Mouse (Mus musculus) heart, embryonic 14.5 days (tissue): Measurements from ENCODE around the gene 4930544G11Rik. TPM values are rescaled to one million over a fixed set of nuclear protein-coding genes. Genes with fewer than 3 reads are reported as not detected.

ENCODE experiments used
- ATAC-seq: fragments of 200-750 bp; cut with Nextera tagmentation; 2 replicates; pipeline ENCODE4 v1.8.0; 2017; ENCODE audit warnings: low read depth, moderate TSS enrichment; ENCODE audit not compliant: insufficient number of reproducible peaks, insufficient read depth, low FRiP score
- H3K27ac ChIP-seq, 2 experiments: fragments of 200-500 bp in 1 of 2; fragments of 300-500 bp in 1 of 2; sonication (generic) in 1 of 2; replicated peaks in 1 of 2; 2 replicates each; pipeline ENCODE4 v1.5.1; 2012 to 2014; ENCODE audit warnings: low read depth in 2 of 2, low read length in 2 of 2, control low read depth in 1 of 2, mild to moderate bottlenecking in 1 of 2, mixed read lengths in 1 of 2; ENCODE audit not compliant: control insufficient read depth in 1 of 2, insufficient read depth in 1 of 2
- H3K27me3 ChIP-seq: fragments of 300-500 bp; sonication (generic); 2 replicates; pipeline ENCODE4 v1.6.1; 2014; ENCODE audit warnings: mild to moderate bottlenecking, low read length, control low read depth; ENCODE audit not compliant: control insufficient read depth, insufficient read depth
- H3K36me3 ChIP-seq: fragments of 300-500 bp; sonication (generic); 2 replicates; pipeline ENCODE4 v1.6.1; 2014; ENCODE audit warnings: mild to moderate bottlenecking, control low read depth, low read length, mixed read lengths; ENCODE audit not compliant: control insufficient read depth, insufficient read depth
- H3K4me1 ChIP-seq, 2 experiments: fragments of 200-500 bp in 1 of 2; fragments of 300-500 bp in 1 of 2; sonication (generic) in 1 of 2; 2 replicates each; pipeline ENCODE4 v1.6.1; 2012 to 2014; ENCODE audit warnings: low read length in 2 of 2, control low read depth in 1 of 2, mixed read lengths in 1 of 2; ENCODE audit not compliant: control insufficient read depth in 2 of 2, insufficient read depth in 2 of 2
- H3K4me2 ChIP-seq: fragments of 300-500 bp; sonication (generic); 2 replicates; pipeline ENCODE4 v1.6.1; 2014; ENCODE audit warnings: mild to moderate bottlenecking, low read length
- H3K4me3 ChIP-seq, 2 experiments: fragments of 200-500 bp in 1 of 2; fragments of 300-500 bp in 1 of 2; sonication (generic) in 1 of 2; 2 replicates each; pipeline ENCODE4 v1.5.1; 2012 to 2014; ENCODE audit warnings: low read length in 2 of 2, mild to moderate bottlenecking in 2 of 2, control low read depth in 1 of 2, low read depth in 1 of 2, moderate library complexity in 1 of 2; ENCODE audit not compliant: control insufficient read depth in 1 of 2, insufficient read depth in 1 of 2
- H3K9ac ChIP-seq: fragments of 300-500 bp; sonication (generic); 2 replicates; pipeline ENCODE4 v1.6.1; 2014; ENCODE audit warnings: mild to moderate bottlenecking, low read length
- H3K9me3 ChIP-seq: fragments of 300-500 bp; sonication (generic); 2 replicates; pipeline ENCODE4 v1.6.1; 2016; ENCODE audit warnings: low read length, control low read depth; ENCODE audit not compliant: control insufficient read depth
- WGBS: fragments of 180-500 bp; shearing (Covaris S2); extraction: QIAGEN DNeasy Blood & Tissue Kit; methylation state at CpG from one replicate; pipeline ENCODE4 v1.1.7; 2014; 5-methylcytosine and 5-hydroxymethylcytosine counted together
- polyA plus RNA-seq: library from polyadenylated mRNA; unstranded; fragments of >200 nt; fragmentation: Nextera tagmentation; extraction: Ambion mirVana; gene quantifications from 2 replicates; pipeline ENCODE4 v1.2.1, GENCODE M21; 2014

Gene 4930544G11Rik
- polyA plus RNA-seq, 1 experiment from 2014 or later: not detected

DNA sequence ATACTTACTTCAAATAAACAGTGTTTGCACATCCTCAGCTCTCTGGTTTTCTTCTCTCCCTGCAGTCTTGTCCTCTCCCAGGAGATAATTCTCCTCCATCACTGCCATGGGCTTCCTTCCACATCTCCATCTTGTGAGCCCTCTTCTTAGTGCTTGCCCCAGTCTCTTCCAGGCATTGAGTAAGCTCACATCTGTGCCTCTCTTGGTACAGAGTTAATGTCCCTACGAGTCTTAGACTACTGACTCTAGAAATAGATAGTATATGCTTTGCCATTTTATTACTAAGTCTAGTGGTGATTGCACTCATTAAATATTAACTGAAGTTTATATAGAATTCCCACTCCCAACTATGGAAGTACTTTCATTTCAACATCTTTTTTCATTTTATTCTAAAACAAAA is 19.6 kb upstream of the 4930544G11Rik start:
- Histone ChIP-seq H3K27me3 (no peaks in the 10 kb centered on the region), H3K36me3 (peaks cover 23% of the 10 kb centered on the region), H3K9ac (no peak overlapping the region), H3K4me3 (no peak overlapping the region), H3K4me1 (no peaks in the 10 kb centered on the region), H3K27ac (no peak overlapping the region), H3K4me2 (no peak overlapping the region), H3K9me3 (no peaks in the 10 kb centered on the region)
- ATAC-seq: no peak
- 89% methylated on average over 1 of the region's 1 CpGs for WGBS

GRCm38 (mm10) chr6:65933177-65933576 is 19.2 kb upstream of the 4930544G11Rik start:
- Histone ChIP-seq H3K9ac (no peak overlapping the region), H3K4me1 (no peaks in the 10 kb centered on the region), H3K4me3 (no peak overlapping the region), H3K36me3 (peaks cover 22% of the 10 kb centered on the region), H3K9me3 (no peaks in the 10 kb centered on the region), H3K4me2 (no peak overlapping the region), H3K27ac (no peak overlapping the region), H3K27me3 (no peaks in the 10 kb centered on the region)
- WGBS: 51% methylated on average over 4 of the region's 4 CpGs
- ATAC-seq: no peak

DNA sequence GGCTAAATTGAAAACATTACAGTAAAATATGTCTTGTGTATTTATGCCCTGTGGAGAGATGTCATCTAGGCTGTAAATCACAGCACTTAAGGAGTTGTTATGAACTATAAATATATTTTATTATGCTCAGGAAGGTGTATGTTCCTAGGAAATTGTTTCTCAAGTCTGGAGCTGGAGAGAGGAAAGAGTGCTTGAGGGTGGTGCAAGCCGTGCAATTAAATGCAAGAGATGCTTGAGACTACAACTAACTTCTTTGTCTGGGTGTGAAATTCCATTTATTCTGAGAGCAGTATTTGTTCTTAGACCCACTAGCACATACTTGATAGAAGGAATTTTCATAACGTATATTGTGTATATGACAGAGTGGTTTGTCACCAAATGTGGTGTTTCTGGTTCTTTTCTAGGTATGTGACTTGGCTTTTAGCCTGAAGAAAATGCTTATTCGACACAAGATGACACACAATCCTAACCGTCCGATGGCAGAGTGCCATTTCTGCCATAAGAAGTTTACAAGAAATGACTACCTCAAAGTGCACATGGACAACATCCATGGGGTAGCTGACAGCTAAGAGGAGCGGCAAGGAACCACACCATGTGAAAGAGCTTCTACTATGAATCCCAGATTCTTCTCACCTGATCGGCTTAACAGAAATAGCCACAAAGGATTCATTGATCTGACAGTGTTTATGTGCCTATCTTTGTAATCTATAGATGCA is 16.7 kb upstream of the 4930544G11Rik start:
- no peaks in the 10 kb centered on the region for H3K9me3 ChIP-seq
- no peak for ATAC-seq
- H3K4me1 ChIP-seq: no peaks in the 10 kb centered on the region
- 79% methylated on average over 7 of the region's 7 CpGs for WGBS
- H3K27ac ChIP-seq: no peak overlapping the region
- H3K9ac ChIP-seq: no peak overlapping the region
- H3K36me3 ChIP-seq: peaks cover 18% of the 10 kb centered on the region
- no peaks in the 10 kb centered on the region for H3K27me3 ChIP-seq
- H3K4me3 ChIP-seq: no peak overlapping the region
- H3K4me2 ChIP-seq: no peak overlapping the region

- WGBS: 85% methylated on average over 6 of the region's 6 CpGs
- Histone ChIP-seq H3K4me3 (no peak overlapping the region), H3K9ac (no peak overlapping the region), H3K36me3 (no peaks in the 10 kb centered on the region), H3K27me3 (no peaks in the 10 kb centered on the region), H3K4me1 (no peaks in the 10 kb centered on the region), H3K9me3 (no peaks in the 10 kb centered on the region), H3K4me2 (no peak overlapping the region), H3K27ac (no peak overlapping the region)
- no peak for ATAC-seq
These were observed 1.9 kb upstream of the 4930544G11Rik start for GRCm38 (mm10) chr6:65950492-65950891.

DNA sequence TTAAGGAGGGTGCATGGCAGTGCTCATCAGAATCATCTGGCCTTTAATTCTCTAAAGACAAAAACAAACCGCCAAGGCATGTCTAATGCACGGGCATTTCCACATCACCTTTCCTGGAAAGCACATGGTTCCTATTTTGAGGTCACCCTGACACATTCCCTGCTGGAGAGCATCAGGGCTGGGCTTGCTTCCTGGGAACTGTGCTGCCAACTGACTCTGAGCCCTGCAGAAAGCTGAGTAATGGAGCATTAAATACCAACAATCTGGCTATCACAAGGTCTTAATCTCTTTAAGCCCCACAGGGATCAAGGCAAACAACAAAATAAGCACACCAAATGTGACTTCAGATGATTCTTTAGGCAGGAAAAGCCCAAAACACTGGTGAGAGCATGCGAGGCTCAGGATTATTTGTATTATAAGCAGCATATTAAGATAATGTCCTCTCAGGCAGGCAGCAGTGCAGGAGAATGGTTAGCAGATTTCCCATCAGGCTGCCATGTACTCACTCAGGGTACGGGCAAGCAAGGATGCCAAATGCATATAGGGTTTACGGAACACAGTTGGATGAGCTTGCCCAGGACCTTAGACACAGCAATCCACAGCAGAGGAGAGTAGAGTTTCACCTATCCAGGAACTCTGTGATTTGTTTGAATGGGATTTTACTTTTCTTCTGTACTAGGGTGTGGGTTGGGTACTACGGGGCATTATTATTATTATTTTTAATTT is 17.1 kb downstream of the 4930544G11Rik start:
- Histone ChIP-seq H3K27me3 (no peaks in the 10 kb centered on the region), H3K9ac (no peak overlapping the region), H3K4me1 (no peaks in the 10 kb centered on the region; a peak in 1 of 4 replicates), H3K36me3 (no peaks in the 10 kb centered on the region), H3K4me3 (no peak overlapping the region), H3K27ac (no peak overlapping the region), H3K4me2 (no peak overlapping the region), H3K9me3 (no peaks in the 10 kb centered on the region)
- 54% methylated on average over 6 of the region's 6 CpGs for WGBS
- no peak for ATAC-seq

GRCm38 (mm10) chr6:65970410-65970809 is 18.0 kb downstream of the 4930544G11Rik start:
- Histone ChIP-seq H3K9ac (no peak overlapping the region), H3K4me1 (no peaks in the 10 kb centered on the region; a peak in 1 of 4 replicates), H3K27ac (no peak overlapping the region), H3K4me3 (no peak overlapping the region), H3K27me3 (no peaks in the 10 kb centered on the region), H3K9me3 (no peaks in the 10 kb centered on the region), H3K36me3 (no peaks in the 10 kb centered on the region), H3K4me2 (no peak overlapping the region)
- no peak for ATAC-seq
- 88% methylated on average over 9 of the region's 9 CpGs for WGBS

- no peaks in the 10 kb centered on the region for H3K36me3 ChIP-seq
- 38% methylated on average over 3 of the region's 3 CpGs for WGBS
- 0 out of 2 replicates have a peak, but pooled peaks cover 3% of the 10 kb centered on the region for H3K9me3 ChIP-seq
- H3K4me3 ChIP-seq: no peak overlapping the region
- no peaks in the 10 kb centered on the region for H3K4me1 ChIP-seq
- ATAC-seq: no peak
- no peaks in the 10 kb centered on the region for H3K27me3 ChIP-seq
- H3K27ac ChIP-seq: no peak overlapping the region
- H3K9ac ChIP-seq: no peak overlapping the region
- H3K4me2 ChIP-seq: no peak overlapping the region
These were observed 39.7 kb downstream of the 4930544G11Rik start for GRCm38 (mm10) chr6:65992081-65992480.
